Mouse (Mus musculus): ENCODE data around the gene Fbll1. TPM values are rescaled to one million over a fixed set of nuclear protein-coding genes. Genes with fewer than 3 reads are reported as not detected.
A peak's percentile ranks its signal among the peaks of the same experiment; 100 is the strongest.
"Not testable (repeated sequence)": the region's sequence is repeated elsewhere in the genome, so short reads cannot be mapped to it uniquely, and the experiment has no call there.

The Fbll1 gene
- not detected for polyA plus RNA-seq (2021)

DNA sequence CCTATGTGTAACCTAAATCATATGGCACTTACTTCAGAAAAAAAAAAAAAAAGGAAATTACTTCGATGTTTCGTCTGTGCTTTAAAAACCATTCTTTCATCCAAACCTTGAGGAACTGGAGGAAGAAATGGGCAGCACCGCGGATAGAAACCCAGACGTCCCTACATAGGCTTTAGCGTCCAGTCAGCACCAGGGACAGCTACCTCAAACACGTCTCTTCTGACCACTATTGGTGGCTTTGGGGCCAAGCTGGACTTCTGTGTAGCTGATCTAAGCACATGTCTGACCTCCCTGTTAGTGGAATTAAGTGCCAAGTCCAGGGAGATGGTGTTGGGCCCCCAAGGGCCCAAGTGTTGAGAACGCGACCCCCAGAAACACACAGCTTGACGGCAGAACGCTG is at the start of gene Fbll1:
Fbll1 (minus strand) TSS at position 11 of the 400 bp plus-strand sequence.
- peaks cover 13% of the 10 kb centered on the region for H3K27me3 ChIP-seq
- POLR2A ChIA-PET: no interaction called here
- peak; percentile 15 for DNase-seq (ENCODE audit: low read depth, low spot score)
- no peak for TF ChIP-seq CTCF (IDR thresholded peaks at IDR 0.05)
- in situ Hi-C loops (cut with MboI; ENCODE audit: low pct_unique_long_range_greater_than_20kb): no loop called here
- CTCF ChIA-PET: interaction anchor here (1.2 kb wide), 1 partner anchor 15 kb away, joined by 3 read pairs; no protein-coding TSS in a partner anchor
- peak; percentile 62 for ATAC-seq

GRCm38 (mm10) chr11:35844299-35844698 is 45.6 kb upstream of the Fbll1 start:
- H3K27me3 ChIP-seq: no peaks in the 10 kb centered on the region
- ATAC-seq: peak; percentile 78
- DNase-seq (ENCODE audit: low read depth, low spot score): no peak
- in situ Hi-C loops (cut with MboI; ENCODE audit: low pct_unique_long_range_greater_than_20kb): no loop called here
- ChIA-PET CTCF (interaction anchor here (1.3 kb wide), 1 partner anchor 8 kb away, joined by 6 read pairs; no protein-coding TSS in a partner anchor), POLR2A (no interaction called here)
- TF ChIP-seq CTCF (IDR thresholded peaks at IDR 0.05): no peak

DNA sequence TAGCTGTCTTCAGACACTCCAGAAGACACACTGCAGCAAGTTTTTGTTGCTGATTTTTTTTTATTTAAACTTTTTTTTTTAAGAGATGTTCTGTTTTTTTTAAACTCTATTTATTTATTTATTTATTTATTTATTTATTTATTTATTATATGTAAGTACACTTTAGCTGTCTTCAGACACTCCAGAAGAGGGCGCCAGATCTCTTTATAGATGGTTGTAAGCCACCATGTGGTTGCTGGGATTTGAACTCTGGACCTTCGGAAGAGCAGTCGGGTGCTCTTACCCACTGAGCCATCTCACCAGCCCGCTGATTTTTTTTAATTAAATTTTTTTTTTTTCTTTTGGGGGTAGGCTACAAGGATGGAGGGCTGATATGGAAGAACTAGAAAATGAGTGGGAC is 43.9 kb upstream of the Fbll1 start:
- DNase-seq (ENCODE audit: low read depth, low spot score); in situ Hi-C loops (cut with MboI; ENCODE audit: low pct_unique_long_range_greater_than_20kb); H3K27me3 ChIP-seq; ATAC-seq: not testable (repeated sequence)
- CTCF ChIA-PET: interaction anchor here (0.7 to 1.6 kb wide), 2 partner anchors 158 to 171 kb away, joined by 4 to 5 read pairs; no protein-coding TSS in a partner anchor
- POLR2A ChIA-PET: interaction anchor here (0.7 kb wide), 1 partner anchor 21 kb away, joined by 3 read pairs; no protein-coding TSS in a partner anchor

GRCm38 (mm10) chr11:35841738-35842325 is 43.1 kb upstream of the Fbll1 start:
- ChIA-PET POLR2A (interaction anchor here (1.0 kb wide), 1 partner anchor 37 kb away, joined by 3 read pairs; no protein-coding TSS in a partner anchor), CTCF (interaction anchor here (1.6 kb wide), 1 partner anchor 159 kb away, joined by 5 read pairs; no protein-coding TSS in a partner anchor)
- no peaks in the 10 kb centered on the region for H3K27me3 ChIP-seq
- in situ Hi-C loops (cut with MboI; ENCODE audit: low pct_unique_long_range_greater_than_20kb): no loop called here
- DNase-seq (ENCODE audit: low read depth, low spot score) (no peak), ATAC-seq (no peak)
- no peak for TF ChIP-seq CTCF (IDR thresholded peaks at IDR 0.05)

DNA sequence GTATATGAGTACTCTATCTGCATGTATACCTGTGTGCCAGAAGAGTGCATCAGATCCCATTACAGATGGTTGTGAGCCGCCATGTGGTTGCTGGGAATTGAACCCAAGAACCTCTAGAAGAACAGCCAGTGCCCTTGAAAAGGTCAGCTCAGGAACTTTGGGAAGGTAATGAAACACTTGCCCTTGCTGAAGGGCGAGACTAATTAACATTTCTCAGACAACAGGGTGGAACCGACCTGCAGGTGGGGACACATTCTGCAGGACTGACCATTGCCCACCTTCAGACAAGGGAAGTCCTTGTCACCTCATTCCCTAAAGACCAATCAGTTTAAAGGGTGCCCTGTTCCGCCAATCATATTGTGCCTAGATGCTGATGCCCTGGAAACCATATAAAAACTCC is 42.1 kb upstream of the Fbll1 start:
- DNase-seq (ENCODE audit: low read depth, low spot score); in situ Hi-C loops (cut with MboI; ENCODE audit: low pct_unique_long_range_greater_than_20kb); H3K27me3 ChIP-seq; ATAC-seq; CTCF ChIA-PET: not testable (repeated sequence)
- POLR2A ChIA-PET: interaction anchor here (1.0 kb wide), 1 partner anchor 38 kb away, joined by 3 read pairs; no protein-coding TSS in a partner anchor

DNA sequence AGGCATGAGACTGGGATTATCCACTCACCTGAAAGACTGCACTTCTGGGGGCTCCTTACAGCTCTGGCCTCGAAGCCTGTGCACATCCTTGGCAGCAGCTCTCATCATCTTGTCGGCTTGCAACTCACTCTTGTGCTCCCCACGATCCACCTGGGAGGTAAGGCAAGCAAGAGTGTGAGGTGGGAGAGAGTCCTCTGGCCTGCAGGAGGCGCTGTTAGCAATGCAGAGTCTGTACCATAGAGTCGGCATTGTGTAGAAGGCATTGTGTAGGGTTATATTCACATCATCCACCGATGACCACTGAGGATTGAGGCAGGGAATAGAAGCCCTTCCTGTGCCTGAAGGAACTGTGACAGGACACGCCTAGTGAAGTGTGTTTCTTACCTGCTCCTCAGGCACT is 41.6 kb upstream of the Fbll1 start:
- TF ChIP-seq CTCF (IDR thresholded peaks at IDR 0.05): no peak
- no peak for ATAC-seq
- no peak for DNase-seq (ENCODE audit: low read depth, low spot score)
- in situ Hi-C loops (cut with MboI; ENCODE audit: low pct_unique_long_range_greater_than_20kb): no loop called here
- H3K27me3 ChIP-seq: no peaks in the 10 kb centered on the region
- ChIA-PET POLR2A (interaction anchor here (0.8 kb wide), 1 partner anchor 139 kb away, joined by 3 read pairs; no protein-coding TSS in a partner anchor), CTCF (interaction anchor here (2.0 kb wide), 1 partner anchor 9 kb away, joined by 5 read pairs; no protein-coding TSS in a partner anchor)

GRCm38 (mm10) chr11:35838345-35839338 is 40.0 kb upstream of the Fbll1 start:
- ATAC-seq (no peak), DNase-seq (ENCODE audit: low read depth, low spot score) (peak; percentile 35)
- in situ Hi-C loops (cut with MboI; ENCODE audit: low pct_unique_long_range_greater_than_20kb): loop anchor here (10.0 kb wide), 1 partner anchor 146 kb away; the partner anchor contains the start of gene Wwc1
- POLR2A ChIA-PET: interaction anchor here (0.6 to 0.7 kb wide), 2 partner anchors 69 to 81 kb away, joined by 3 read pairs; no protein-coding TSS in a partner anchor
- no peak for TF ChIP-seq CTCF (IDR thresholded peaks at IDR 0.05)
- CTCF ChIA-PET: interaction anchor here (1.0 to 2.0 kb wide), 3 partner anchors 11 to 163 kb away, joined by 3 to 5 read pairs (median 3); no protein-coding TSS in a partner anchor
- no peaks in the 10 kb centered on the region for H3K27me3 ChIP-seq

GRCm38 (mm10) chr11:35837156-35838126 is 38.8 kb upstream of the Fbll1 start:
- no peak for DNase-seq (ENCODE audit: low read depth, low spot score)

More at GRCm38 (mm10) chr11:35837156-35838126, 38.8 kb upstream of the Fbll1 start:
- TF ChIP-seq CTCF (IDR thresholded peaks at IDR 0.05): peak; percentile 44
- H3K27me3 ChIP-seq: no peaks in the 10 kb centered on the region
- ChIA-PET CTCF (interaction anchor here (0.9 kb wide), 1 partner anchor 12 kb away, joined by 3 read pairs; no protein-coding TSS in a partner anchor), POLR2A (interaction anchor here (0.5 to 0.7 kb wide), 4 partner anchors 38 to 99 kb away, joined by 3 to 8 read pairs (median 4); no protein-coding TSS in a partner anchor)
- in situ Hi-C loops (cut with MboI; ENCODE audit: low pct_unique_long_range_greater_than_20kb): loop anchor here (10.0 kb wide), 1 partner anchor 147 kb away; the partner anchor contains the start of gene Wwc1
- ATAC-seq: peak; percentile 17
